Mouse (Mus musculus): Measurements from ENCODE around the gene Ciart.
"Not testable (repeated sequence)": the region's sequence is repeated elsewhere in the genome, so short reads cannot be mapped to it uniquely, and the experiment has no call there.

Gene Ciart

DNA sequence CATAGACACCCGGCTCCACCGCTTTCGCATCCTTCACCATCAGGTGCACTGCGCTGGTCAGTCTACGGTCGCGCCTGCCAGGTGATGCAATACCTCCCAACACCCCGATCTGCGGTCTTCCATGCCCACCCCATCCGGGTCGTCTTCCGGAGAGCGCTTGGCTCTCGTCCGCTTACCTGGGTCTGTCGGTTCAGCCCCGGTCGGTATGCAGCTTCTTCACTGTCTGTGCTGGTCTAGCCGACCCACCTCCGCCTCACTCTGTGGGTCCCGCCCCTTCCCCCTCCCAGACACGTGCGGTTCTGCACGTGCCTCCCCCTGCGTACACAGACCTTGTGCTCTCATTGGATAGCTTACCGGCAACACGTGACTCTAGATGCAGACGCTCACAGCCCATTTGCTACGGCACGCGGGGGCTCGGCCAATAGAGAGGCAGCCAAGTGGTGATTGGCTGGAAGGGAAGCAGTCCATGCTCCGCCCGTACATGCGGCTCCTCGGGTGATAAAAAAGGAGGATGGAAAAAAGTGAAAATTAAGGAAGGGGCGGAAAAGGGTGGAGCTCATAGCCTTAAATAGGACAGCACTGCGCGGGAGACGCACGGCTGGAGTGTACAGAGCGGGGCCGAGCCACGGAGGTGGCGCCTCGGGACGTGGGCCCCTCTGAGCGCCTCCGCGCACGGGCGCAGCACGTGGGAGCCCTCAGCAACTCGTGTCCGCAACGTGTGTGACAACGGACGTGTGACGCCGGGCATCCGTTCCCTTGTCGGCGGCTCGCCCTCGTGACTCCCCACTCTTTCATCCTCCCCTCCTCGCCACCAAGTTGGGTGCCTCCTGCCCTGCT lies at the start of gene Ciart:
Gene Ciart (minus strand): TSS at position 273 of the 837 bp plus-strand sequence.
- peak; percentile 99 for DNase-seq (ENCODE audit: low read depth, low spot score)

- DNase-seq (ENCODE audit: low read depth, low spot score): no peak
Observed at GRCm38 (mm10) chr3:95931471-95931870, 49.4 kb upstream of the Ciart start.

- DNase-seq (ENCODE audit: low read depth, low spot score): no peak
Observed at GRCm38 (mm10) chr3:95930471-95930789, 48.4 kb upstream of the Ciart start.

DNA sequence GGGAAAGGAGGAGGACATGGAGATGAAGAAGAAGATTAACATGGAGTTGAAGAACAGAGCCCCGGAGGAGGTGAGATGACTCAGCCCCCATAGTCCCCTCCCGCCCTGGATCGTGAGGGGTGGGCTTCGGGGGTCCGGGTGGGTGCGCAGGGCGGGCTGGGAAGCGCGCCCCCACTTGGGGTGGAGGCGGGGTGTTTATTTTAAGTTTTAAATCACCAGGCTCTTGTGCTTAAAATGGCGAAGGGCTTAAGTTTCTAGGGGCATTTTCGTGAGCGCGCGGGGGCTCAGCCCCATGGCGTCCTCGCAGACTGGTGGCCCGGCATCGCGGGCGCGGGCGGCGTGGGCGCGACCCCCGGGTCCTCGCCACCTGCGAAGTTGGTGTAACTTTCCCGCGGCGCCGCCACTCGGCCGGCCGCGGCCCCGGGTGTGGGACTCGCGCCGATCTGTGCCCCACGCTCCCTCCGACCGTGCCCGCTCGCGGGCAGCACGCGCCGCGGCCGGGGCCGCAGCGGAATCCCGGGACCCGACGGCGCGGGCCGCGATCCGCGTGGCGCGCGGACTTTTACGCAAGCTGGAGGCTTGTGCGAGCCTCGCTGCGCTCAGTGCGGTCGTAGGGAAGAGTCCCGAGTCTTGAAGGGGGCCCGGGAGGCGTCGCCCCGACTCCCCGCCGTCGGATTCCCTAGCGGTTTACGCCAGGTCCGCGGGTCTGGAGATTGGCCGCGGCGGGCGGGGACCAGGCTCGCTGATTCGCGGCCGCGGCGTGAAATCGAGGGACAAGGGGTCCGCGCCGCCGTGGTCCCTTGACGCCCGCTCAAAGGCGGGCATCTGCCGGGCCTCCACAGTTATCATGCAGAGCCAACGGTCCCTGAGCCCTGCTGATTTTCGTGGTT lies 47.8 kb upstream of the Ciart start:
- no peak for DNase-seq (ENCODE audit: low read depth, low spot score)

DNA sequence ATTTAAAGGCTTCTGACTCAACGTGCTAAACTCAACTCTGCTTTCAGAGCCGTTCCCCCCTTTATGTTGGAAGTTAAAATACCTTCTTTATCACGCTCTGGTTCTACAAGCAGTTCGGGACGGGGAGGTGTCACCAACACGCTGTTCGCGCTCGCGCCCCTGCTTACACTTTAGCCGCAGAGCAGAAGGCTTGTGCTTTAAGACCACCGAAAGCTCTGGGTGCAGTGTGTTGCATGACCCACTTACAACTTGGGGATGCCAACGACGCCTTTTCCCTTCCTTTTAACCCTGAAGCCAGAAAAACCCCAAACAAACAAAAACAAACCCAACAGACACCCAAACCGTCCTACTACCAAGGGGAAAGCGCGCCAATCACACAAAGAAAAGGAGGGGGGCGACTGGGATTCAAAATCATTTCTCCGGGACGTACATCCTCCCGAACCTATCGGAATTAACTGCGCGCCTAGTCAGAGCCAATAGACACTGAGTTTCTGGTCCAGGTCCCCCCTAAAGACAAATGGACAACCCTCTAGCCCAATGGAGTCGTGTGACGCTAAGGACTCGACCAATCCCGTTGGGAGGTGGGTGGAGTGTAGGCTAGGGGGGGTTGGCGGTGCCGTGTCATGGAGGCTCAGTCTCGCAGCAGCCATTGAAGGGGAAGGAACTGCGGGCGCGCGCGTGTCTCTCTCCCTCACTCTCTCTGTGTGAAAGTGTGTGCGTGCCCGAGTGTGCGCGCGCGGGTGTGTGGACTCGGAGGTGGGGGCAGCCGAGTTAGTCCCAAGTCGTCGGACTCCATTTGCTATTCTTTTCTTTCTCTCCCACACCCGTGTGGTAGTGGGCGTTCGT lies 46.8 kb upstream of the Ciart start, which contains the start of gene Anp32e:
Gene Anp32e (plus strand): TSS at position 589 of the 846 bp plus-strand sequence.
- DNase-seq (ENCODE audit: low read depth, low spot score): peak; percentile 99

- no peak for DNase-seq (ENCODE audit: low read depth, low spot score)
Observed at GRCm38 (mm10) chr3:95928261-95928657, 46.2 kb upstream of the Ciart start.

- no peak for DNase-seq (ENCODE audit: low read depth, low spot score)
Observed at GRCm38 (mm10) chr3:95925087-95925486, 43.0 kb upstream of the Ciart start.

DNA sequence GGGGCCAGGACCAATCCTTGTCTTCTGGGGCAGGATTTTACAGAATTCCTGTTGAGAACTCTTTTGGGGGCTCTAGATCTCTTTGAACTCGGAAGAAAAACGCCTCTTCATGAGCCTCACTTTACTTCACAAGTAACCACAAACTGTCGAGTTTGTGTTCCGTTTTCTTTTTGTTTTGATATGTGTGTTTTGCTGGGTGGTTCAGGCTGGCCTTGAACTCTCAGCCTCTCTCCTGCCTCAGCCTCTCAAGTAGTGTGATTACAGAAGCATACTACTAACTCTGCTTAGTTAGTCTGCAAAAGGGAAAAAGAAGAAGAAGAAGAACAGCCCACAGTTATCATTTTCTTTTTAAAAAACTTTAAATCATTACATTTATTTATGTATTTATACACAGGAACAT lies 42.1 kb upstream of the Ciart start:
- no peak for DNase-seq (ENCODE audit: low read depth, low spot score)

- DNase-seq (ENCODE audit: low read depth, low spot score): not testable (repeated sequence)
Observed at GRCm38 (mm10) chr3:95923429-95923828, 41.4 kb upstream of the Ciart start.

GRCm38 (mm10) chr3:95920532-95920931 lies 38.5 kb upstream of the Ciart start:
- not testable (repeated sequence) for DNase-seq (ENCODE audit: low read depth, low spot score)

DNA sequence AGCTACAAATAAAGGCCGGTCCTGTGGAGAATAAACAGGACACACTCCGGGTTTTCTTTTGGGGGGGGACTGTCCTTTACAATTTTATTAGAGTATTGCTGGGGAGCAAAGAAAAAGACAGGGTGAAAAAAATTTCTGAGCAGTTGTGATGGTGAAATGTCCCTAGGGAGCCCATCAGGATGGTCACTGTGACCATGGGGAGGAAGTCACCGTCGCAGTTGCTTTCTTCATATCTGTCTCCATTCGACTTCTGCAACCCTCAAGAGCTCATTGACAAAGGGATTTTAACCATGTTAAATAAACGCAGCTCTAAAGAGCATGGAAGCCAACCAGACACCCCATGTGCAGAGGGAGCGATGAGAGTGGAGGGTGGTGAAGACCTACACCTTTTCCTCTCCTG lies 34.7 kb upstream of the Ciart start:
- no peak for DNase-seq (ENCODE audit: low read depth, low spot score)

DNA sequence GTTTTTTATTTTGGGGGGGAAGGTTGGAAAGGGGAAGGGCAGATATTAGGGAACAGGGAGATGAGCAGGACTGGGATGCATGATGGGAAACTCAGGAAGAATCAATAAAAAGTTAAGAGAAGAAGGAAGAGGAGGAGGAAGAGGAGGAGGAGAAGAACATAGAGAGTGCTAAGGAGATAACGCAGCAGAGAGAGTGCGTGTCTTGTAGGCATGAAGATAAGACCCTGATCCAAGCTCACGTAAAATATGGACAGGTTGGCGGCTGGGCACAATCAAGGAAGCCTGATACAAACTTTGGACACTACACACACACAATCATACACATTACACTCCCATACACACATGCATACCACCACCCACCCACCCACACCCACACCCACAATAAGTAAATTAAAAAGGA lies 32.7 kb upstream of the Ciart start:
- no peak for DNase-seq (ENCODE audit: low read depth, low spot score)

DNA sequence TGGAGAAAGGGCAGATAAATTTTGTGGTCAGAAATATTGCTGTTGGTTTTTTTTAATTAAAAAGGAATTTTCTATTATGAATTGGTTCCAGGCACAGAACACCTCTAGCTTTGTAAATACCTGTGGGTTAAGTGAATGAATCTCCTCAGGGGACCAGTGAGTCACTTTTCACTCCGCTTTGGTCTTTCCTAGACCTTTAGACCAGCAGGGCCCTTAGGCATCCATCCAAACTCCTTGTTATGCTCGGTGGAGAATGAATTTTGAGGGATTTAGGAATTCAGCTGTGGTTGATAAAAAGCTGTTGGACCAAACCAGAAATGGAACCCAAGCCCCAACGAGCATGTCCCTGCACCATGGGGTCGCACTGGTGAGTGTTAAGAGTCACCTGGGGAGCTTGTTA lies 25.6 kb upstream of the Ciart start:
- no peak for DNase-seq (ENCODE audit: low read depth, low spot score)

DNA sequence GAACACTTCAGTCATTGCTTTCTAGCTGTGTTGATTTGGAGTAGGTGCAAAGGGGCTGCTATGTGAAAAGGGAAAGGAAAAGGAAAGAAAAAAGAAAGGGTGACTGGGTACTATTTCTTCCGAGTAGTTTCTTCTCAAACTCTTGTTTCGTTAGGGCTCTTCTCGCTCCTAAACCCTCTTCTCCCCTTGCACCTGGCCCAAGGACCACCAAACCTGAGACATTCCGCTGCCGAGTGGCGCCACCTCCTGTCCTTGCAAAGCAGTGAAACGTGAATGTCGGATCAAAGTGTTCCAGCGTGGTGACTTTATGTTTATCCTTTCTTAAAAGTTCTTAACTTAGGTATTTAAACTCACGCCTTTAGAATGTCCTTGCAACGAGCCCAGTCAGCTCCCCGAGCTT lies 24.8 kb upstream of the Ciart start:
- no peak for DNase-seq (ENCODE audit: low read depth, low spot score)

DNA sequence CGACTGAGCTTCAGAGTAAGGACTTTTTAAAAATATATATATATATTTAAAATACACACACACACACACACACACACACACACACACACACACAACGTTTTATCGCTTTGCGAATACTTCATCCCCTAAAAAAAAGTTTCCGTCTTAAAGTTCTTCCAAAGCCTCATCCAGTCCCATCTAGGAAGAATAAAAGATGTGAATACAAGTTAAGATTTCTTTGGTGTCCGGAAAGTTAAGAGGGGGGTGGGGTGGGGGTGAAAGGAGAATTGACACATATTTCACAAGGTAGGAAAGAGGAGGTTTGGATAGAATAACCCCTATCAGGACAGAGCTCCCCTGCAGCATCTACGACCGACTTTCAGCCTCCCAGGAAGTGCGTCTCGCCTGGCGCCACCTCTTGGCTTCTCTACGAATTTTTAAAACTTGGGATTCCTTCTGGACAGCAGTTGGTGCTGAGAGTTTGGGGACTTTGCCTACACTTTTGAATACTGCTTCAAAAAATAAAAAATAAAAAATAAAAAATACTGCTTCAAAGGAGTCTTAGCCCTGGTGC lies 24.0 kb upstream of the Ciart start:
- DNase-seq (ENCODE audit: low read depth, low spot score): no peak

DNA sequence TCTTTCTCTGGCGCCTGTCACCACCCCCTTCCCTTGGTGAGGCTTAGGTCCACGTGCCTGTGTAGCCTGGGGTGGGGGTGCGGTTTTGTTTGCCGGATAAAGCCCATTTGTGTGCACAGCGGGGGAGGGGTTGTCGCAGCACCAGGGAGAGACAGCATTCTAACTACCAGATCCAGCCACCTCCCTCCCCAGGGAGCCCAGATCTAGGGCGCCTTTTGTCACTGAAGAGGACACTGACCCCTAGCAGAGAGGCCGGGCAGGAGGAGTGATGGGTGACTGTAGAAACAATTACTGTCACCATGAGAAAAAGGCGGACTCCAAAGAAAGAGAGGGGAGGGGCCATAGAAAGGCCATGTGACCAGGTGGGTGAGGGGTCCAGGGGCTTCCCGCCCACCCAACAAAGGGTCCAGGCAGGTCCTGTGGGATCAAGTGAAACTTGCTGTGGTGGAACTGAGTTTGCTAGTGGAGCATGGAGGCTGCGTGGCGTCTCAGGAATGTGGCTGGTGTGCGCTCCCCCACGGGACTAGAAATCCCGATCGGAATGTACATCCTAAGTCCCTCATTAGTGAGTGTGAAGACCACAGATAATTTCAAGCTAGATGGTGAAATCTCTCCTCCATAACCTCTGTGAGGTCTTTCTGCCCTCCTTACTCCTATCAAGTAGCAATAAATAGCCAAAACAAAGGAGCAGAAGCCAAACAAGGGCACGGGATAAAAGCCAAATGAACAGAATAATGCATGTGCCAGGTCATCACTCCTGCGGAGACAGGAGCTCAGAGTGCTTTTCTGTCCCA lies 23.3 kb upstream of the Ciart start:
- no peak for DNase-seq (ENCODE audit: low read depth, low spot score)

GRCm38 (mm10) chr3:95904568-95904967 lies 22.5 kb upstream of the Ciart start, which contains the start of gene Car14:
Gene Car14, minus strand, starts transcription at chr3:95904691.
- DNase-seq (ENCODE audit: low read depth, low spot score): peak; percentile 70

DNA sequence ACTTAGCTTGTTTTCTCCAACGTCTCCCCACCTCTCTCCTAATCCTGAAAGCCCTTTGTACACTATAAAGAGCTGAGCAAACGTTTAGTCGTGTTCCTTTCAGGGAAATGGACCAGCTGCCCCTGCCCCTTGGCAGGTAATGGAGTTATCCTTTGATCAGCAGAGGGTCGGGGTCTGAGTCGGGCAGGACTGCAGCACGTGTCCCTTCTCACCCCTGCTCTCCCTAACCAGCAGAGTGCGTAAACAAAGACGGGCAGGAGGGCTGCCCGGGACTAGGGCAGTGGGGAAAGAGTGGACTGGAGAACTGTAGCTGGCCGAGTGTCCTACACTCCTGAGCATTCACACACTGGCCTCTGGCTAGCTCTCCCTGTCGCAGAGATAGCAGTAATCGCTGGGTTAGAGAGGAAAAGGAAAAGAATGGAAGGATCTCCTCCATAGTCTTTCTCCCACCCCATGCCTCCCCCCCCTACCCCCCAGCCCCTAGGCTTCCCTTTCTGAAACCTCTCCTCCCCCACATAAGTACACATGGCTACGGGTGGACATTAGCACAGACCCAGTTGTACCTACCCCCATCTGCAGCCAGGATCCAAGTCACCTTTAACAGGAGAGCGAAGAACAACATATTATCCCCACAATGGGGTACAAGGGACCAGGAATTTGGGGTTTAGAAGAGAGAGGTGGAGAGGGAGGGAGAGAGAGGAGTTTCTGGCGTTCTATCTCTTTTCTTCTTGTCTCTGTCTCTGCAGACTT lies 21.9 kb upstream of the Ciart start:
- no peak for DNase-seq (ENCODE audit: low read depth, low spot score)

GRCm38 (mm10) chr3:95902643-95903042 lies 20.6 kb upstream of the Ciart start:
- no peak for DNase-seq (ENCODE audit: low read depth, low spot score)

- peak; percentile 43 for DNase-seq (ENCODE audit: low read depth, low spot score)
Observed at GRCm38 (mm10) chr3:95902373-95902625, 20.2 kb upstream of the Ciart start.

Measured in skeletal muscle tissue, adult 2 months (tissue).